Mouse (Mus musculus): ENCODE measurements around the gene Selenot. TPM values are rescaled to one million over a fixed set of nuclear protein-coding genes. Genes with fewer than 3 reads are reported as not detected.

Gene Selenot
- total RNA-seq, 2 experiments from 2014 or later = 122 to 126 TPM

GRCm38 (mm10) chr3:58624981-58625380, 48.5 kb downstream of the Selenot start:
- intact Hi-C loops (cut with DNase I) = no loop called here
- DNase-seq = no peak

- intact Hi-C loops (cut with DNase I) = no loop called here
- DNase-seq = no peak
These were observed 55.3 kb downstream of the Selenot start for GRCm38 (mm10) chr3:58631693-58632092.

GRCm38 (mm10) chr3:58636406-58637295, 60.2 kb downstream of the Selenot start, which contains the start of gene Erich6:
Gene Erich6 (minus strand): TSS chr3:58637207.
- DNase-seq = peak; percentile 14 to 21
- intact Hi-C loops (cut with DNase I) = no loop called here

Other genes starting within 250 kb of the Selenot start
- gene Tsc22d2, start 161.9 kb upstream of the Selenot start, total RNA-seq (2021) = 10 to 100 TPM; 23.8 to 25.6 TPM
- 10 to 100 TPM; 40.5 to 42.5 TPM for gene Eif2a, start 50.8 kb upstream of the Selenot start, total RNA-seq (2021)
- gene Serp1, start 50.7 kb upstream of the Selenot start, total RNA-seq (2021) = 10 to 100 TPM; 11.9 to 13.5 TPM
- gene Erich6, start 60.6 kb downstream of the Selenot start, total RNA-seq (2021) = not detected
- 10 to 100 TPM in 1 of 2 experiments, 1 to 10 TPM in 1; 7.5 to 12.5 TPM for gene Siah2, start 115.8 kb downstream of the Selenot start, total RNA-seq (2021)
- gene Mindy4b-ps, start 245.7 kb downstream of the Selenot start, total RNA-seq (2021) = under 1 TPM in 1 of 2 experiments, not detected in 1; 0.22 TPM